Mouse (Mus musculus) hindbrain, embryonic 14.5 days (tissue): ENCODE data around the gene Fam83e. TPM values are rescaled to one million over a fixed set of nuclear protein-coding genes. Genes with fewer than 3 reads are reported as not detected.

ENCODE experiments used
- ATAC-seq: fragments of 200-750 bp; cut with Nextera tagmentation; 2 replicates; pipeline ENCODE4 v1.8.0; 2017; ENCODE audit warnings: moderate number of reproducible peaks, mild to moderate bottlenecking, moderate TSS enrichment, moderate library complexity; ENCODE audit not compliant: low FRiP score
- DNase-seq: peaks from one replicate; pipeline ENCODE4 v3.0.0-alpha.2; 2015; ENCODE audit warnings: low spot score
- H3K27ac ChIP-seq: fragments of 300-500 bp; sonication (generic); 2 replicates; pipeline ENCODE4 v1.5.1; 2014; ENCODE audit warnings: mild to moderate bottlenecking, moderate library complexity
- H3K27me3 ChIP-seq: fragments of 300-500 bp; sonication (generic); 2 replicates; pipeline ENCODE4 v1.6.1; 2014; ENCODE audit warnings: mild to moderate bottlenecking, low read length, mixed read lengths; ENCODE audit not compliant: control insufficient read depth, insufficient read depth
- H3K36me3 ChIP-seq: fragments of 300-500 bp; sonication (generic); replicated peaks from 2 replicates; pipeline ENCODE4 v1.6.1; 2014; ENCODE audit not compliant: control insufficient read depth, insufficient read depth
- H3K4me1 ChIP-seq: fragments of 300-500 bp; sonication (generic); replicated peaks from 2 replicates; pipeline ENCODE4 v1.6.1; 2014; ENCODE audit warnings: antibody characterized with exemption, low read length, mixed read lengths; ENCODE audit not compliant: control insufficient read depth, insufficient read depth
- H3K4me2 ChIP-seq: fragments of 300-500 bp; sonication (generic); replicated peaks from 2 replicates; pipeline ENCODE4 v1.6.1; 2014; ENCODE audit warnings: mild to moderate bottlenecking, moderate library complexity
- H3K4me3 ChIP-seq: fragments of 300-500 bp; sonication (generic); replicated peaks from 2 replicates; pipeline ENCODE4 v1.5.1; 2014; ENCODE audit warnings: mild to moderate bottlenecking, low read length
- H3K9ac ChIP-seq: fragments of 300-500 bp; sonication (generic); 2 replicates; pipeline ENCODE4 v1.6.1; 2014
- H3K9me3 ChIP-seq: fragments of 300-500 bp; sonication (generic); 2 replicates; pipeline ENCODE4 v1.6.1; 2016; ENCODE audit warnings: low read length; ENCODE audit not compliant: control insufficient read depth
- WGBS: fragments of 180-500 bp; shearing (Covaris S2); extraction: QIAGEN DNeasy Blood & Tissue Kit; methylation state at CpG from one replicate; pipeline ENCODE4 v1.1.7; 2014; 5-methylcytosine and 5-hydroxymethylcytosine counted together
- polyA plus RNA-seq: library from polyadenylated mRNA; unstranded; fragments of >200 nt; fragmentation: Nextera tagmentation; extraction: Ambion mirVana; gene quantifications from 2 replicates; pipeline ENCODE4 v1.2.1, GENCODE M21; 2014

Gene Fam83e
- polyA plus RNA-seq, 1 experiment from 2014 or later = 0.17 TPM

DNA sequence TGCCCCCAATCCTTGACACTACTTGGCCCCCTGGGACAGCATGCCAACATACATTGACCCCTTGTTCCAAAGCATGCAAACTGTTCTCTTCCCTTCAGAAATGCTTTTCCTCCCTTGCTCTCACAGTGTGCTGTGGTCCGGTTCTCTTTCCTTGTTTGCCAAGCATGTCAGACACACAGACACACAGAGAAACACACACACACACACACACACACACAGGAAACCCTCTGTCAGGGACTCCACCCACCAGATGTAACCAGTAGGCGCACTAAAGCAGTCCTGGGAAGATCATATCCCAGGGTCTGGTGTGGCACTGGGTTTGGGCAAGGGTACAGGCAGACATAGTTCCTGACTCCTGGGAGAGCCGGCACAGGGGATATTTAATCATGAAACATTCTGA, 34.2 kb upstream of the Fam83e start:
- 71% methylated on average over 3 of the region's 3 CpGs for WGBS
- no peak overlapping the region for H3K4me2 ChIP-seq
- DNase-seq (no peak), ATAC-seq (no peak)
- no peak overlapping the region for H3K9ac ChIP-seq
- H3K4me1 ChIP-seq = no peaks in the 10 kb centered on the region
- no peak overlapping the region for H3K27ac ChIP-seq
- no peaks in the 10 kb centered on the region for H3K27me3 ChIP-seq
- no peaks in the 10 kb centered on the region for H3K9me3 ChIP-seq
- H3K36me3 ChIP-seq = no peaks in the 10 kb centered on the region
- H3K4me3 ChIP-seq = no peak overlapping the region

DNA sequence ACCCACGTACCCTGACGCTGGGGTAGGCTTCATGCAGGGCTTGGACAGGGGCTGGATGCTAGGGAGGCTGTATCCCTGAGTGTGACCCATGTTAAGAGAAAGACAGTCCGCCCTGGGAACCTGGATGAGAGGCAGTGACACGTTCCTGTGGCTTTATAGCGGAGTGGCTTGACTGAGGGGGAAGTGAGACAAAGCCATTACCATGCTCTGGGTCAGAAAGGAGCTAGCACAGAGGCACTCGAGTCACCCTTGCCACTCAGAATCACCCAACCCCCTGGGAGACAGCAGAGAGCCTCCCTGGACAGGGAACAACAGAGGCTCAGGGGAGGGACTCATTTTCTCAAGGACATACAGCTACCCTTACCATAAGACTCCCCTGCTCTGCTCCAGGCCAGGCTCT, 31.9 kb upstream of the Fam83e start:
- no peaks in the 10 kb centered on the region for H3K36me3 ChIP-seq
- H3K27ac ChIP-seq = no peak overlapping the region
- H3K9me3 ChIP-seq = no peaks in the 10 kb centered on the region
- 70% methylated on average over 6 of the region's 6 CpGs for WGBS
- no peak overlapping the region for H3K4me2 ChIP-seq
- no peak overlapping the region for H3K9ac ChIP-seq
- ATAC-seq = no peak
- no peak for DNase-seq
- no peaks in the 10 kb centered on the region for H3K4me1 ChIP-seq
- no peak overlapping the region for H3K4me3 ChIP-seq
- no peaks in the 10 kb centered on the region for H3K27me3 ChIP-seq

DNA sequence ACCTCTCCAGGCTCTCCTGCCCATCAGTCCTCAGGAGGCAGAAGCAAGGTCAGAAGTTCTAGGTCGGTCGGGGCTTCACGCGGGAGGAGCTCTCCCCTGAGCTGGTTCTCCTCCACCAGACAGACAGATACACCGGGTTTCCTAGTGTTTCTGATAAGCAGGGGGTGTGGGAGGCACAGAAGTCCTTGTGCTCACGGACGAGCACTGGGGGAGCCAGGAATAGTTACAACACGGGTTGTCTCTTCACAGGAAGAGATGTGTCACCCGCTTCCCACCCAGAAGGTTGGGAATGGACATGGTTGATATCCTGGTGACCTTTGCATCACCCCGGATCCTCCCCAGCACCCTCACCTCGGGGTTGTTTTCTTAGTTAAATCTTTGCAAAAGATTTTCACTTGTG, 31.2 kb upstream of the Fam83e start:
- Histone ChIP-seq H3K27ac (no peak overlapping the region), H3K4me1 (no peaks in the 10 kb centered on the region), H3K4me3 (no peak overlapping the region), H3K9ac (no peak overlapping the region), H3K9me3 (no peaks in the 10 kb centered on the region), H3K4me2 (no peak overlapping the region), H3K27me3 (no peaks in the 10 kb centered on the region), H3K36me3 (no peaks in the 10 kb centered on the region)
- DNase-seq (no peak), ATAC-seq (no peak)
- WGBS = 78% methylated on average over 11 of the region's 11 CpGs

DNA sequence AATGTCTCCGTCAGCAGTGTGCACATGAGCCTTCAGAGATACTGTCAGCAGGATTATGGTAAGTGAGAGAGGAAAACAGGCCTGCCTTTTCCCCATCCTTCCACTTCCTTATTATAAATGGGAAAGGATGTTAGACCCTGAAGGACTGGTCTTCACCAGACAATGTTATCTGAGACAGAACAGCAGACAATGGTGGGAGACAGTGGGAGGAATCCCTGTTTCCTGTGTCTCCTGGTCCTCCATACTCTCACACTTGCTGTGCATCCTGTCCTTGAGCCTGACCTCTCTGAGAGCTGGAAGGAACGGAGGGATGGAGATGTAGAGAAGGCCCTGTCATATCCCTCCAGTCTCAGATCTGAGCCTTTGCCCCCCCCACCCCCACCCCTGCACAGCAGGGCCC, 28.6 kb upstream of the Fam83e start:
- no peak for ATAC-seq
- Histone ChIP-seq H3K27me3 (no peaks in the 10 kb centered on the region), H3K36me3 (no peaks in the 10 kb centered on the region), H3K9me3 (no peaks in the 10 kb centered on the region), H3K4me2 (no peak overlapping the region), H3K4me1 (no peaks in the 10 kb centered on the region), H3K9ac (no peak overlapping the region), H3K4me3 (no peak overlapping the region), H3K27ac (no peak overlapping the region)
- WGBS = 83% methylated on average over 2 of the region's 2 CpGs
- no peak for DNase-seq

DNA sequence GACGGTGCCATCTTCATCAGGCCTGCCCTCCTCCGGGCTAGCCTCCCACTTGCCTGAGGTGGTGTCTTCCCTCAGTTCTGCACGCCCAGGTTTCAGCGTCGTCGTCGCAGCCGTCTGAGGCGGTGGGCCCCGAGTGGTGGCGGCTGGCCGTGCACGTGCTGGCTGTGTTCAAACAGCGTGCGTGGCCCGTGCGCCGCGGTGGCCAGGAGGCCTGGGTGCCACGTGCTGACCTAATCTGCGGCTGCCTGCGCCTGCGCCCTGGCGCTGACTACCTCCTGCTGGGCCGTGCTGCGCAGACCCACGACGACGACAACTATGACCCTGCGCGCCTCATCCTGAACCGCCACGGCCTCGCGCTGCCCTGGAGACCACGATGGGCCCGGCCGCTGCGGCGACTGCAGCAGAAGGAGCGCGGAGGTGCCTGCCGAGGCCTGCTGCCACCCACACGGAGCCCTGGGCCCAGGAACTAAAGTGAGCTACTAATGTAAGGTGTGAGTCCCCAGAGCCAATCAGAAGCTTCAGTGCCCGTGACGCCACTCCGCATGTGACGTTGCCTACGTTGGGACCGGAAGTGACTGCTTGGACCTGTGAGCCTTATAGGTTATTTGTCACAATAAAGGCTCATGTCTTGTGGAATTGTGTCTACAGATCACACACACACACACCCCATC, 27.0 kb upstream of the Fam83e start, which contains the start of gene Sec1:
TSS of gene Sec1 (minus strand) at position 482 of the 671 bp plus-strand sequence.
- Histone ChIP-seq H3K4me3 (no peak within 1 kb of the TSS), H3K27me3 (peaks cover 10% of the 10 kb centered on the region), H3K36me3 (no peaks in the 10 kb centered on the region), H3K9me3 (no peaks in the 10 kb centered on the region), H3K4me1 (no peaks in the 10 kb centered on the region), H3K27ac (no peak within 1 kb of the TSS), H3K9ac (no peak within 1 kb of the TSS), H3K4me2 (no peak within 1 kb of the TSS)
- ATAC-seq (no peak), DNase-seq (no peak)
- 91% methylated on average over 50 of the region's 50 CpGs for WGBS

DNA sequence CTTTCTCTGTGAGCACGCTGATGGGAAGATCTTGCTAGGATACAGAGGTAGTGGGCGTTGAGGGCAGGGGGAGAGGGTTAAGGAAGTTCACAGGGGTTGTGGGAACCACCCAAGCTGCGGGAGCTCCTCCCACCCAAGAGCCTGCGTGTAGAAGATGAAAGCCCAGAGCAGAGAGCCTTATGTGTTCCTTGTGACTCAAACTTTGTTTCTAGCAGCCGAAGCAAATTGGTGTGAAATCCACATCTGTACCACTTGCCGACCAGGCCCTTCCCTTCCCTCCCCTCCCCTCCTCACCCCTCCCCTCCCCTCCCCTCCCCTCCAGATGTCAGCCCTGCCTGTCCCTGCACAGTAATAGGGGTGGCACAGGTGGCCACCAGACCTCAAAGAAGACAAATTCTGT, 25.9 kb upstream of the Fam83e start:
- Histone ChIP-seq H3K9me3 (no peaks in the 10 kb centered on the region), H3K9ac (no peak overlapping the region), H3K27ac (no peak overlapping the region), H3K4me1 (no peaks in the 10 kb centered on the region; the same call in 1 of the 2 replicates), H3K4me3 (no peak overlapping the region), H3K4me2 (no peak overlapping the region), H3K36me3 (no peaks in the 10 kb centered on the region), H3K27me3 (peaks cover 13% of the 10 kb centered on the region)
- ATAC-seq = no peak
- WGBS = 7% methylated on average over 6 of the region's 6 CpGs
- DNase-seq = no peak

DNA sequence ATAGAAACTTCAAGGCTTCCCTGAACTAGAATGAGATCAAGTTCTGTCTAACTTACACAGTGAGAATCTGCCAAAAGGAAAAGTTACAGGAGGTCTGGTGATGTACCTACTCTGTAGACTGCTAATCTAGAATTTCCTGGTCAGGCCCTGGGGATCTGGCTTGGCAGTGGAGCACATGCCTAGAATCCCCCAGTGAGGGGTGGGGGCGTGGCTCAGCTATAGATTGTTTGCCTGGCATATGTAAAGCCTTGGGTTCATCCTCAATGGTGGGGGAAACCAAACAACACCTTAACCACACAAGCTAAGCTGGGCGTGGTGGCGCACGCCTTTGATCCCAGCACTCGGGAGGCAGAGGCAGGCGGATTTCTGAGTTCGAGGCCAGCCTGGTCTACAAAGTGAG, 23.1 kb upstream of the Fam83e start:
- no peak overlapping the region for H3K4me3 ChIP-seq
- no peak overlapping the region for H3K9ac ChIP-seq
- H3K4me2 ChIP-seq = no peak overlapping the region
- 83% methylated on average over 5 of the region's 7 CpGs for WGBS
- peaks cover 13% of the 10 kb centered on the region for H3K27me3 ChIP-seq
- no peaks in the 10 kb centered on the region for H3K36me3 ChIP-seq
- H3K27ac ChIP-seq = no peak overlapping the region
- H3K9me3 ChIP-seq = no peaks in the 10 kb centered on the region
- no peak for DNase-seq
- ATAC-seq = no peak
- peaks cover 9% of the 10 kb centered on the region for H3K4me1 ChIP-seq

DNA sequence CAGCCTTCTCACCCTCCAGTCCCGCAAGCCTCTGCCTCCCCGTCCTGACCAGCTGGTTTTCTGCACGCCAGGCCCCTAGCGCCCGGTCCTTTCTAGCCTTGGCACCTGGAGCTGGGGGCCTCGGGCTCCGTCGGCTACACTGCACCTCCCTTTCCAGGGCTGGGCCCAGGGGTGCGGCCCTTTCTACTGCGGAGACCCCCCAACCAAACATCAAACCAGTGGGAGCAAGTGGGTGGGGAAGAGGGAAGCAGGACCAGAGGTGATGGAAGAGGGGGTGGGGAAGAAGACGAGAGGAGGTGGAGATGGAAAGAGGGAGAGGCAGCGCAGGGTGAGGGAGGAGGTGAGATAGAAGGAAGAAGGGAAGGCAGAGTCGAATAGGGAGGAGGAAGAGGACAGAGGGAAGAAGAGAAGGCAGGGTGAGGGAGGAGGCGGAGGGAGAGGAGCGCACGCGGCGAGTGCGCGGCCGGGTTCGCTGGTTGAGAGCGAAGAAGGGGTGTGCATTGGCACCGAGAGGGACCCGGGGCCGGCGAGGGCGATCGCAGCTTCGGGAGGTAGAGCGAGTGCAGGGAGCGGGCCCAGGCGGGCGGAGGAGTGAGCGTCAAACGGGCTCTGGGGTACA, 21.4 kb upstream of the Fam83e start, which contains the start of gene Car11:
TSS of gene Car11 (plus strand) at position 321 of the 619 bp plus-strand sequence.
- no peak for ATAC-seq
- Histone ChIP-seq H3K4me2 (peak within 1 kb of the TSS; percentile 91), H3K27ac (peak within 1 kb of the TSS; percentile 75), H3K9me3 (no peaks in the 10 kb centered on the region), H3K36me3 (no peaks in the 10 kb centered on the region), H3K4me1 (peaks cover 18% of the 10 kb centered on the region), H3K9ac (peak within 1 kb of the TSS; percentile 78), H3K27me3 (peaks cover 13% of the 10 kb centered on the region), H3K4me3 (peak within 1 kb of the TSS; percentile 53)
- DNase-seq = no peak
- WGBS = 2% methylated on average over 33 of the region's 36 CpGs

DNA sequence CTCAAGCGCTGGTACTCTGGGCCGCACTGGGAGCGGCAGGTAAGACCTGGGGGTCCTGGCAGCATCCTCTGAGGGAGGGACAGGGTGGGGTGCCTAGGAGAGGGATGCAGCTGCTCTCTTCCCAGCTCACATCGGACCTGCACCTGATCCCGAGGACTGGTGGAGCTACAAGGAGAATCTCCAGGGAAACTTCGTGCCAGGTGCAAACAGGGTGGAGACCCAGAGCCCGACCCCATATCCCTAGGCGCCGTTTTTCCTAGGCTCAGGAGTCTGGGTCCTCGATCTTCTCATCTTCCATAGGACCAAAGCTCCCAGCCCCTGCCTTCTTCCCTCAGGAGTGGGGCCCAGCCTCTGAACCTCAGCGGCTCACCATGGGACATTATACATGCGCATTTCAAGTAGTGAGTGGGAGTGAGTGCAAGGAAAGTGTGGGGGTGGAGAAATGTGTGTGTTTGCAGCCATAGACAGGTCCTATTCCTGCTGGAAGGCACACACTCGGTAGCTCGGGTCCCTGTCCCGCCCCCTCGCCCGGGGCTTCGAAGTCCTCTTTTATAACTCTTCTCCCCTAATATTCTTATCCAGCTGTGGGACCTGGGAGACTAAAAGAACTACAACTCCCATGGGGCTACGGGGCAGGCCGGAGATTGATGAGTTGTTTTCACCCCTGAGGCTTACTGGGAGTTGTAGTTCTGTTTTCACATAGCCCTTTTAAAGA, 20.6 kb upstream of the Fam83e start:
- peaks cover 13% of the 10 kb centered on the region for H3K27me3 ChIP-seq
- H3K4me2 ChIP-seq = peak overlapping the region; percentile 91
- under 1% methylated on average over 20 of the region's 20 CpGs for WGBS
- ATAC-seq (no peak; the same call in 1 of the 2 replicates), DNase-seq (peak; percentile 88)
- peak overlapping the region; percentile 75 for H3K27ac ChIP-seq
- H3K36me3 ChIP-seq = no peaks in the 10 kb centered on the region
- H3K4me3 ChIP-seq = peak overlapping the region; percentile 53
- peak overlapping the region; percentile 78 for H3K9ac ChIP-seq
- no peaks in the 10 kb centered on the region for H3K9me3 ChIP-seq
- peaks cover 22% of the 10 kb centered on the region for H3K4me1 ChIP-seq
